Mouse (Mus musculus): ENCODE results near the gene CN725425. TPM values are rescaled to one million over a fixed set of nuclear protein-coding genes. Genes with fewer than 3 reads are reported as not detected.

The CN725425 gene
- total and polyA plus RNA-seq, 3 experiments, result not detected

DNA sequence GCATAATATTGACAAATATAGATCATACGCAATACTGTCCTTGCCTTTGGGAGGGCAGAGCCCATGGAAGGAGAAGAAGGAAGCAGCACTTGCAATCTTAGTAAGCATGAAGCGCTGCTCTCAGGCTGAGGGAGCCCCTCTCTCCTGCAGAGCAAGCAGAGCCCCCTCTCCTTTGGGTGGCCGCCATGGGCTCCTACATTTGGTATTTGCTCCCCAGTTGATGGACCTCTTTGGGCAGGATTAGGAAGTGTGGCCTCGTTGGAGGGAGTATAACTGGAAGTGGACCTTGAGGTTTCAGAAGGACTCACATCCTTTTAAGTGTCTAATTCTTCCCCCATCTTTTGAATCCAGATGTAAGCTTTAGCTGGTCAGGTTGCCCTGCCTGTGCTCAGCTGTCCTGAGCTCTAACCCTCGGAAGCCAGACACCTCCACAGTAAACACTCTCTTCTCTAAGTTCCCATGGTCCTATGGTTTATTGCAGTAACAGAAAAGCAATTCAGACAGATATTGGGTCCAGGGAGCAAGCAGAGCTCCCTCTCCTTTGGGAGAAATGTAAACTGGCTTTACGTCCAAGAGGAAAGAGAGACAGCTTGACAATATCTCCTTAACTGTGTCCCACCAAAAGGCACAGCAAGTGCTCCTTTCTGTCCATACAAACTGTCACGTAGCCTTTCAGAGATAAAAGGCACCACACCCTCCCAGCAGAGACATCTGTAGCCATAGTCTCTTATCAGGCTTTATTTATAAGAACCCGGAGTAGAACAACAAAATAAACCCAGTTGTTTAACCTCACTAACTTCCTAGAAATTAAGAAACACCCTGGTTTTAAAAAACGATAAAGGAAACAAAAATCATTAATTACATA lies 52.5 kb downstream of the CN725425 start:
- no peaks in the 10 kb centered on the region for H3K4me1 ChIP-seq (ENCODE audit: insufficient read depth, low read depth, low read length)
- no peak for TF ChIP-seq CTCF (IDR thresholded peaks at IDR 0.05; ENCODE audit: low read depth, low read length)
- TF ChIP-seq POLR2AphosphoS5 (IDR thresholded peaks at IDR 0.05; ENCODE audit: insufficient replicate concordance, low read depth, low read length), result no peak
- TF ChIP-seq GATA2 (IDR thresholded peaks at IDR 0.05; ENCODE audit: borderline replicate concordance, low read depth, low read length), result no peak
- TF ChIP-seq GATA1 (IDR thresholded peaks at IDR 0.05; ENCODE audit: borderline replicate concordance, low read length), result no peak
- no peak for ATAC-seq (ENCODE audit: extremely low read depth, insufficient number of reproducible peaks, low FRiP score, poor library complexity, severe bottlenecking)
- no peaks in the 10 kb centered on the region for H3K36me3 ChIP-seq (replicated peaks)
- no peak overlapping the region for H3K4me3 ChIP-seq (ENCODE audit: low read depth, low read length)
- no peaks in the 10 kb centered on the region for H3K27me3 ChIP-seq (ENCODE audit: insufficient read depth, low read length)
- H3K9me3 ChIP-seq (replicated peaks), result peaks cover 37% of the 10 kb centered on the region
- no peak for DNase-seq (ENCODE audit: low spot score)

DNA sequence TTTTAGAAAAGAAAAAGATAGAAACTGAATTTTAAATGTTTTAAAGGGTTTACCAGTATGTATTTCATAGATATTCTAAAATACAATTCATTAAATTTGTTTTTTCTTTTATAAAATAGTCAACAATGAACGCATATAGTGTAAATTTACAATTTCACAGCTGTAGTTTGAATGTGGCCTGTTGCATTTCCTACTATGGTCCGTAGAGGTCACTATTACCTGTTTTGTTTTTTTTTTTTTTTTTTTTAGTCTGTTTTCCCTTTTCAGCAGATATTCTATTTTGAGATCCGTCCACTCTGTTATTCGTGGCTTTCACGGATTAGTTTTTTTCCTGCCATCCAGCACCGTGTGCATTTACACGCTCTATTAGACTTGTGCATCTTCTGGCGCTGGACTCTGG lies 53.7 kb downstream of the CN725425 start:
- TF ChIP-seq GATA1 (IDR thresholded peaks at IDR 0.05; ENCODE audit: borderline replicate concordance, low read length), result no peak
- TF ChIP-seq POLR2AphosphoS5 (IDR thresholded peaks at IDR 0.05; ENCODE audit: insufficient replicate concordance, low read depth, low read length), result no peak
- no peak for TF ChIP-seq GATA2 (IDR thresholded peaks at IDR 0.05; ENCODE audit: borderline replicate concordance, low read depth, low read length)
- TF ChIP-seq CTCF (IDR thresholded peaks at IDR 0.05; ENCODE audit: low read depth, low read length), result no peak
- no peak for TF ChIP-seq TAL1 (conservative IDR thresholded peaks at IDR 0.05; ENCODE audit: low read depth, low read length)
- Histone ChIP-seq H3K9me3 (replicated peaks) (peaks cover 38% of the 10 kb centered on the region), H3K4me1 (ENCODE audit: insufficient read depth, low read depth, low read length) (no peaks in the 10 kb centered on the region), H3K36me3 (replicated peaks) (no peaks in the 10 kb centered on the region), H3K27me3 (ENCODE audit: insufficient read depth, low read length) (no peaks in the 10 kb centered on the region), H3K4me3 (ENCODE audit: low read depth, low read length) (no peak overlapping the region)
- ATAC-seq (ENCODE audit: extremely low read depth, insufficient number of reproducible peaks, low FRiP score, poor library complexity, severe bottlenecking) (no peak), DNase-seq (ENCODE audit: low spot score) (no peak)

DNA sequence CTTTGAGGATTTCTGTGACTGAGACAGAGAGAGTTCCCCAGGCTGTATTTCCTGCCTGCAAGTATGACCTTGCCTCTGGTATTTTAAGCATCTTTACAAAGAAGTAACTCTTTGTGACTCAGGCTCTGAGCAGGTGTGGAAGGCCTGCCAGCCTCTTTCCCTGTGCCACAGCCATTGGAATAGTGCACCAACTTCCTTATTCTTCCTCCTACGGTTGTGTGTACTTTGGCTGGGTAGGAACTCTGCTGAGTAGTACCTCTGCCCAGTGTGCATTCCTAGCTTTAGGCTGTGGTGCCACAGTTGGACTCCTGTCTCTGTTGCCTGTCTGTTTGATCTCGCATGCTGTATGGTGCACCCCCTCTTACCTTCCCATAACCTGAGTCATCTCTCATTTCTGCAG lies 56.0 kb downstream of the CN725425 start:
- Histone ChIP-seq H3K27me3 (ENCODE audit: insufficient read depth, low read length) (no peaks in the 10 kb centered on the region), H3K4me3 (ENCODE audit: low read depth, low read length) (no peak overlapping the region), H3K9me3 (replicated peaks) (peaks cover 35% of the 10 kb centered on the region), H3K36me3 (replicated peaks) (no peaks in the 10 kb centered on the region), H3K4me1 (ENCODE audit: insufficient read depth, low read depth, low read length) (no peaks in the 10 kb centered on the region)
- TF ChIP-seq GATA1 (IDR thresholded peaks at IDR 0.05; ENCODE audit: borderline replicate concordance, low read length), result no peak
- no peak for TF ChIP-seq POLR2AphosphoS5 (IDR thresholded peaks at IDR 0.05; ENCODE audit: insufficient replicate concordance, low read depth, low read length)
- no peak for TF ChIP-seq CTCF (IDR thresholded peaks at IDR 0.05; ENCODE audit: low read depth, low read length)
- TF ChIP-seq TAL1 (conservative IDR thresholded peaks at IDR 0.05; ENCODE audit: low read depth, low read length), result no peak
- no peak for TF ChIP-seq GATA2 (IDR thresholded peaks at IDR 0.05; ENCODE audit: borderline replicate concordance, low read depth, low read length)
- no peak for ATAC-seq (ENCODE audit: extremely low read depth, insufficient number of reproducible peaks, low FRiP score, poor library complexity, severe bottlenecking)
- no peak for DNase-seq (ENCODE audit: low spot score)

- Histone ChIP-seq H3K36me3 (replicated peaks) (no peaks in the 10 kb centered on the region), H3K9me3 (replicated peaks) (peaks cover 38% of the 10 kb centered on the region), H3K4me1 (ENCODE audit: insufficient read depth, low read depth, low read length) (no peaks in the 10 kb centered on the region), H3K4me3 (ENCODE audit: low read depth, low read length) (no peak overlapping the region), H3K27me3 (ENCODE audit: insufficient read depth, low read length) (no peaks in the 10 kb centered on the region)
- DNase-seq (ENCODE audit: low spot score) (no peak), ATAC-seq (ENCODE audit: extremely low read depth, insufficient number of reproducible peaks, low FRiP score, poor library complexity, severe bottlenecking) (no peak)
- TF ChIP-seq GATA1 (IDR thresholded peaks at IDR 0.05; ENCODE audit: borderline replicate concordance, low read length) (no peak), TAL1 (conservative IDR thresholded peaks at IDR 0.05; ENCODE audit: low read depth, low read length) (no peak), GATA2 (IDR thresholded peaks at IDR 0.05; ENCODE audit: borderline replicate concordance, low read depth, low read length) (no peak), POLR2AphosphoS5 (IDR thresholded peaks at IDR 0.05; ENCODE audit: insufficient replicate concordance, low read depth, low read length) (no peak), CTCF (IDR thresholded peaks at IDR 0.05; ENCODE audit: low read depth, low read length) (no peak)
These were observed 57.8 kb downstream of the CN725425 start for GRCm38 (mm10) chr15:91257140-91257539.

GRCm38 (mm10) chr15:91260578-91260977 lies 61.3 kb downstream of the CN725425 start:
- no peak for DNase-seq (ENCODE audit: low spot score)
- Histone ChIP-seq H3K9me3 (replicated peaks) (peaks cover 30% of the 10 kb centered on the region), H3K4me1 (ENCODE audit: insufficient read depth, low read depth, low read length) (no peaks in the 10 kb centered on the region), H3K4me3 (ENCODE audit: low read depth, low read length) (no peak overlapping the region), H3K27me3 (ENCODE audit: insufficient read depth, low read length) (no peaks in the 10 kb centered on the region), H3K36me3 (replicated peaks) (no peaks in the 10 kb centered on the region)
- TF ChIP-seq GATA2 (IDR thresholded peaks at IDR 0.05; ENCODE audit: borderline replicate concordance, low read depth, low read length) (no peak), CTCF (IDR thresholded peaks at IDR 0.05; ENCODE audit: low read depth, low read length) (no peak), POLR2AphosphoS5 (IDR thresholded peaks at IDR 0.05; ENCODE audit: insufficient replicate concordance, low read depth, low read length) (no peak), TAL1 (conservative IDR thresholded peaks at IDR 0.05; ENCODE audit: low read depth, low read length) (no peak), GATA1 (IDR thresholded peaks at IDR 0.05; ENCODE audit: borderline replicate concordance, low read length) (no peak)
- no peak for ATAC-seq (ENCODE audit: extremely low read depth, insufficient number of reproducible peaks, low FRiP score, poor library complexity, severe bottlenecking)

- TF ChIP-seq TAL1 (conservative IDR thresholded peaks at IDR 0.05; ENCODE audit: low read depth, low read length), result no peak
- TF ChIP-seq GATA1 (IDR thresholded peaks at IDR 0.05; ENCODE audit: borderline replicate concordance, low read length), result no peak
- TF ChIP-seq CTCF (IDR thresholded peaks at IDR 0.05; ENCODE audit: low read depth, low read length), result no peak
- no peak for TF ChIP-seq GATA2 (IDR thresholded peaks at IDR 0.05; ENCODE audit: borderline replicate concordance, low read depth, low read length)
- TF ChIP-seq POLR2AphosphoS5 (IDR thresholded peaks at IDR 0.05; ENCODE audit: insufficient replicate concordance, low read depth, low read length), result no peak
- Histone ChIP-seq H3K9me3 (replicated peaks) (peaks cover 17% of the 10 kb centered on the region), H3K4me1 (ENCODE audit: insufficient read depth, low read depth, low read length) (no peaks in the 10 kb centered on the region), H3K4me3 (ENCODE audit: low read depth, low read length) (no peak overlapping the region), H3K27me3 (ENCODE audit: insufficient read depth, low read length) (no peaks in the 10 kb centered on the region), H3K36me3 (replicated peaks) (no peaks in the 10 kb centered on the region)
- ATAC-seq (ENCODE audit: extremely low read depth, insufficient number of reproducible peaks, low FRiP score, poor library complexity, severe bottlenecking) (no peak), DNase-seq (ENCODE audit: low spot score) (no peak)
These were observed 64.6 kb downstream of the CN725425 start for GRCm38 (mm10) chr15:91263926-91264325.

Measured in G1E (cell line).